Mouse (Mus musculus) testis, postnatal 14 days (tissue): ENCODE measurements around the gene Spsb1.

Source experiments
- DNase-seq: peaks from one replicate; pipeline ENCODE4 v3.0.0; 2021; ENCODE audit warnings: low spot score

Gene Spsb1

DNA sequence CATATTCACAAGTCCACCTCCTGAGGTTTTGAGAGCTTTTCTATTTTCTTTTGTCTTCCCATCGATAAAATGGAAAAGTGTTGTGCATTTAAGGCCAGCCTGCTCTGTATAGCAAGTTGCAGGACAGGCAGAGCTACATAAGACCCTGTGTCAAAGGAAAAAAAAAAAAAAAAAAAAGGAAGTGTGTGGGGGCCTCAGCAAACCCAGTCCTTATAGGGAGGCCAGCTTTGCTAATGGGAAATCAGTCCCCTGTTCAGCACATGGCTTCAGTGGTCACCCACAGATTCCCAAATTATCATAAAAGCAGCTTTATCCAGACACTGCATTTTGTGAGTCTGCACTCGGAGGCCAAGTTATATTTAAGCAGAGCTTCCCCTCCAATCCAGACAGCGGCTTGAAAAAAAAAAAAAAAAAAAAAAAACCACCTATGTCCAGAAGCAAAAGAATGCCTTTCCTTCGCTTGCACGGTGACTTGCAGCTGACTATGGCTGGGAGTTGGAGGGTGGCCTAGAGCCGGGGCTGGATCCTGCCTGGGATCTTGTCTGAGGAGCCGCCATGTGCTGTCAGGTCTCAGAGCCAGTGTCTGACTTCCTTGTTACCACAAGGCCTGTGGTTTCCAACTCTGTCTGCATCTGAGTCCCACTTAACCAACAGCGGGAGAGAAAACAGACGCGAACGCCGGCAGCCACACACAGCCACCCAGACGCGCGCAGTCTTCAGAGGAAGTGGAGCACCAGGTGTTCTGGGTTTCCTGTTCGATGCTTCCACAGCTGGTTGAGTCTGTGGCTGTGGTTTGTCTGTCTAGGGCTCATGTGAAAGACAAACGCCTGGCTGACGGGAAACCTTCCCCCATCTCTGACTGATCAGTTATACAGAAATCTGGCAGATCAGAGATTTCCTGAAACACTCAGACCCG lies 98.7 kb downstream of the Spsb1 start:
- DNase-seq: no peak

DNA sequence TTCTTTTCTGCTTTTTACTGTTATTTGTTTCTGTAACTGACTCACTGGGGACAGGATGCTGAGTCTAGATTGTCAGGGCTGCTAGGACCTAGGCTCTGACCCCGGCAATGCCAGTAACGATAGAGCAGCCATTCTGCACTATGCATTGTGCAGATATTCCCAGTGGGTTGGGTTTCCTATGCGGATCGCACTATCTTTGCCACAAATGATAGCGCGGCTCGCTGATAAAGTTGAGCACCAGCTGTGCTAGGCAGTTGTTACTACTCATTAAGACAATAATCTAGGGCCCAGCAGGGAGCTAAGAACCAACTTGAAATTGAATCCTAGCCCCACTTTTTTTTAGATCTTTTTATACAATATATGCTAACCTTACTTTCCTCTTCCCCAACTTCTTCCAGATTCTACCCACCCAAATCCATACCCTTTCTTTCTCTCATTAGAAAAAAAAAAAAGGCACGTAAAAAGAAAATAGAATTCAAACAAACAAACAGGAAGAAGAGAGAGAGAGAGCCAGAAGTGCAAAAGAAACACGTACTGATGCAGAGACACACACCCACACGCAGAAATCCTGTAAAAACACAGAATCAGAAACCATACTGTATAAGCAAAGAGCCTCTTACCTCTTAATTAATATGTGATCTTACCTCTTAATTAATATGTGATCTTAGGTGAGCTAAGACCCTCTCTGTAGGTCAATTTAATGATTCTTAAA lies 99.5 kb downstream of the Spsb1 start:
- DNase-seq: no peak

DNA sequence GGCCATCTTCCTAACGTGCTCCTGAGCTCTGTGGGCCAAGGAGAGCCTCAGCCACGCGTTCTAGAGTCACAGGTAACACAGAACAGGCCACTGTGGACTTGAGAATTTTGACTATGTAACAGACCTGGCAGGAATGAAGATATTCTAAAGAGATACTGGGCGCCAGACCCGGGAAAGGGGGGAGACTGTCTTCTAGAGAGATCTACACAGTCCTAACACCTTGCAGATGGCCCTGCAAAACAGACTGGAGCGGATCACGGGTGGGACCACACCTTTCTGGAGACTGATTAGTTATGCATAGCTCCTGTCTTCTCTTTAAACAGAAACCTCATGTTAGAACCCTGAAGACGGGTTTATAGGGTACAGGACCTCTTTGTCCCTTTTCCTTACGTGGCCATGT lies 100.1 kb downstream of the Spsb1 start:
- DNase-seq: no peak

DNA sequence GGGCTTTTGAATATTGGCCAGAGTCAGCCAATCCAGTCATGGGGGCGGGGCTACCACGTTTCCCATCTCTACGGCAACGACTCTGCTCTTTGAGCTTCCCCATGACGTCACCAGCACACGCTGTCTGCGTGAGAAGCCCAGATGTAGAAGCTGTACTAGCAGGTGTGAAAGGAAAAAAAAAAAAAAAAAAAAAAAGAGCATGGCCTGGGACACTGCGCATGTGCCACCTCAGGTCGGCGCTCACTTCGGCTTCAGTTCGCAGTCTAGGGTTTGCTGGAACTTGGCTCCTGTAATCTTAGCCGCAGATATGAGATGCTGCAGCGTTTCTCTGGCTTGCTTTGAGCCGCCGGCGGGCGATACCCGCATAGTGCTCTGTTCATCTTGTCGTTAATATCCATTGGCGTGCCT lies 100.5 kb downstream of the Spsb1 start:
- DNase-seq: peak; percentile 72

DNA sequence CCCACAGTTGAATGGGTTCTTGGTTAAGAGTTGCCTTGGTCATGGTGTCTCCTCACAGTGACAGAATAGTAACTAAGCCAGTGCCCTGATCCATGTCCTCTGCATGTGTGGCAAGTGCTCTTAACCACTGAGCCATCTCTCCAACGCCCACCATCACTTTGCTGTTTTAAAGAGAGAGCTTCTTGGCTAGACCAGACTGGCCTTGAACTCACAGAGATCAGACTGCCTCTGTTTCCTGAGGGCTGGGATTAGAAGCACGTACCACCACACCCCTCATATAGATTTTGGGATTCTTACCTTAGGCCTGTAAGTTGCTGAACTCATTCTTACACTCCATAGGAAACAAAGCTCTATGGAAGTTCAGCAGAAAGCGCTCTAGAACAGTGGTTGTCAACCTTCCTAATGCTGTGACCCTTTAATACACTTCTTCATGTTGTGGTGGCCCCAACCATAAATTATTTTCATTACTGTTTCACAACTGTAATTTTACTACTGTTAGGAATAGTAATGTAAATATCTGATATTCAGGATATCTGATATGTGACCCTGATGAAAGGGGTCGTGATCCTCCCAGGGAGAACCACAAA lies 101.1 kb downstream of the Spsb1 start:
- no peak for DNase-seq

DNA sequence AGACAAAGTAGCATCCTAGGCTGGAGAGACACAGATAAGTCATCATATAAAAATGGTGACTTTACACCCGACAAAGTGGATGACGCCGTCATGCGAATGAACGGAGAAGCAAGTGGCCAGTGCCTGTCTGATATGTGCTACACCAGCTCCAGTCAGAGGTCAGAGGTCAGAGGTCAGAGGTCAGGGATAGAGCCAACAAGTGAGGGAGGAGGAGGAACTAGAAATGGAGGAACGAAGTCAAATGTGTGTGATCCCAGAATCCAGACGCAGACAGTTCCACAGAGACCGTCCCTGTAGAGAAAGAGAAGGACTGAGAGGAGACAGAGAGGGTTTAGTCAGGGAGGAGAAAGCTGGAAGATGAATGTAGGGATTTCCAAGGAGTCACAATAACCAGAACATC lies 103.3 kb downstream of the Spsb1 start:
- no peak for DNase-seq

DNA sequence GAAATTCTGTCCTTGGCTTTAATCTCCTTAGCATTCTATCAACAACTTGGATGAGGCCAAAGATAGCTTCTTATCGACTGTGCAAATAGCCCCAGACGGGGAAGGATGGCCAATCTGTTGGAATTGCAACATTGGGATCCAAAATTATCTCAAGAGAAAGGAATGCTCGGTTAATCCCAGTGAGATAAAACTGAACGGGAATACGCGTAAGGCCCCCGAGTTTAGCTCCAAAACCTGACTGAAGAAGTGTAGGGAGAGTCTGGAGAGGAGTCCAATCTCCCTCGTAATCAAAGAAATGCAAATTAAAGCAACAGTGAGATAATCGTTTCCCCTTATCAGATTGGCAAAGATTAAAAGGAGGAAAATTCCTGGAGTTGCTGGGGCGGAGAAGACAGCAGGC lies 104.2 kb downstream of the Spsb1 start:
- no peak for DNase-seq

DNA sequence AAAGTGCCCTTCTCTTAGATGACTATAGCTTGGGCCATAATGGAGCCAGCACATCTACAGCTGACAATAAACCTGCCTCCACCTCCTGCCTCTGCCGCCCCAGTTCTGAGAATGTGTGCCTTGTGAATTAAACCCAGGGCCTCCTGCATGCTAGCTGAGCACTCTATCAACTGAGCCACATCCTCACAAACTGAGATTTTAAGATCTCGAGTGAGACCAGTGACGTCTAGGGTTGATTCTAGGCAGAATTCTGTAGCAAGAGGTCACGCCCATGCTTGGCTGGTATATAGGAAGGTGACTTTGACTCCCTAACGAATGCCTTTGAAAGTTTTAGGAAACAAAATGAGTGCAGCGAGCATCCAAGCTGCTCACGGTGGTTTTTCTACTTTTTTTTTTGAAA lies 104.8 kb downstream of the Spsb1 start:
- no peak for DNase-seq

DNA sequence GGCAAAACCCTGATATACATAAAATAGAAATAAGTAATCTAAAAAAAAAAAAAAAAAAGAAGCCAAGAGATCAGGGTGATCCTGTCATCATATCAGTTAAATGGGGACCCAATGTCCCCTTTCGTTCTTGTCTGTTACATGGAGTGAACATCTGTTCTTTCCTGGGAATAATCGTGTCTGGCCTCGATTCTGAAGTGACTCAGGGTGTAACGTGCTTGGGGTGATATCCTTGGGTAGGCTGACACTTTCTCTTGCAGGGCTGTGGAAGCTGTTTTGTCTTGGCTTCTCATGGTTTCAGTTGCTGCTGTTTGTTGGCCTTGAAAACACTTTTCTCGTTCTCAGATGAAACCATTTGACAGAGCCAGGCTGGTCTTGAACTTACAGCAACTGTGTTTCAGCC lies 105.8 kb downstream of the Spsb1 start:
- DNase-seq: peak; percentile 41

DNA sequence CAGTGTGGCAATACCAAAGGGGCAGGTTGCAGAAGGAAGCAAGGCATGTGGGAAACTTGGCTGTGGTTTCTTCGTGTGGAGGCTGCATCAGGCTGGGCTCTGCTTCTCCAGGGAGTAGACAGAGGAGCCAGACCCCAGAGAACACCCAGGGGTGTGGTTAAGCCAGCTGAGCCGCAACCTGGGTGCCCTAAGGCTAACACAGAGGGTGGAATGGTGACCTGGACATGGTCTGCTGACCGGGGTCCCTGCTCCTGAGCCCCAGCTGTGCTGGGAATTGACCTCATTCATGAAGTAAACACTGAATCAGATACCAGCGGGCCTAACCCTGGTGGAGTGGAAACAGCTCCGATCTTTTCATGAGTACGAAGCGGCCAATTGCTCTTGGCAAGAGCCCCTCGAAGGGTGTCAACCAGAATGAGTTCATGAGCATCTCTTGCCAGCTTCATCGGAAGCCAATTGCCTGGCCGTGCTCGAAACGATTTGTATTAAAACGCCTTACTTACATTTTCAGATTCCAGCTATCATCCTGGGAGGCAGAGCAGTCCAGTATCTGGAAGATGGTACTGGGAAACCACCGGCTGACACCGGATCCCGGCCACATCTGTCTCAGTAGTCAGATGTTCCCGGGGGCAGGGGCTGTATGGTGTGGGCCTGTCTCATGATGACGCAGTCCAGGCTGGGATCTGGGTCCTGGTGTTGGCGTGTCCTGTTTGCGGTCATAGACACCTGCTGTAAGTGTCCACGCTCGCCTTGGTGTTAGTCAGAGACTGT lies 107.8 kb downstream of the Spsb1 start:
- DNase-seq: peak; percentile 48
